Mouse (Mus musculus): ENCODE results near the gene Lhpp. TPM values are rescaled to one million over a fixed set of nuclear protein-coding genes. Genes with fewer than 3 reads are reported as not detected.

The Lhpp gene
- polyA plus RNA-seq, 1 experiment, result 36.1 TPM

GRCm38 (mm10) chr7:132688721-132689120 lies 78.3 kb downstream of the Lhpp start:
- H3K4me1 ChIP-seq (ENCODE audit: control insufficient read depth, insufficient read depth, insufficient read length, low read length), result peaks cover 2% of the 10 kb centered on the region; the same call in 1 of the 2 replicates
- no peaks in the 10 kb centered on the region for H3K27me3 ChIP-seq (ENCODE audit: control insufficient read depth, insufficient read depth, low read length)
- H3K27ac ChIP-seq (ENCODE audit: insufficient read depth, low read depth, low read length), result no peak overlapping the region
- no peak for TF ChIP-seq POLR2A (IDR thresholded peaks at IDR 0.05; ENCODE audit: low read depth, low read length)
- TF ChIP-seq CTCF (IDR thresholded peaks at IDR 0.05; ENCODE audit: extremely low read depth, insufficient read length, insufficient replicate concordance, low read depth, low read length), result no peak
- 61% methylated on average over 5 of the region's 5 CpGs for WGBS
- no peaks in the 10 kb centered on the region for H3K36me3 ChIP-seq (ENCODE audit: control insufficient read depth, insufficient read depth, low read length)
- no peak overlapping the region for H3K4me3 ChIP-seq (ENCODE audit: low read depth, low read length)

DNA sequence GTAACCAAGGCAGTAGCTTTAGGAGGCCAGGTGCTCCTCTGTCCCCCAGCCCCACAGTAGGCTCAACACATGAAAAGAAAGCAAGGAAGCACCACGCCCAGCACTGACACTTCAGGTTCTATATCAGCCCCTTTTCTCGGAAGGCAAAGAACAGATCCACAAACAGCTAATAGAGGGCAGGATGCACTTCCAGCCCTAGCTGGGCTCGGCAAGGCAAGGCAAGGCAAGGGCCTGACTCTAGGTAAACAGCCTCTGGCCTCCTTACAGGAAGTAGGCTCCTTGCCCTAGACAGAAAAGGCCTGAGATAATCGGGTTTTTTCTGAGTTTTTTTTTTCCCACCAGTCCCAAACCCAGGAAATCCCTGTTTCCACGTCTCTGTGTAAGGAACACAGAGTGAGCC lies 79.3 kb downstream of the Lhpp start:
- no peak overlapping the region for H3K4me3 ChIP-seq (ENCODE audit: low read depth, low read length)
- no peak overlapping the region for H3K27ac ChIP-seq (ENCODE audit: insufficient read depth, low read depth, low read length)
- no peak for TF ChIP-seq CTCF (IDR thresholded peaks at IDR 0.05; ENCODE audit: extremely low read depth, insufficient read length, insufficient replicate concordance, low read depth, low read length)
- TF ChIP-seq POLR2A (IDR thresholded peaks at IDR 0.05; ENCODE audit: low read depth, low read length), result no peak
- WGBS, result 63% methylated on average over 5 of the region's 5 CpGs
- peaks cover 2% of the 10 kb centered on the region; the same call in 1 of the 2 replicates for H3K4me1 ChIP-seq (ENCODE audit: control insufficient read depth, insufficient read depth, insufficient read length, low read length)
- H3K36me3 ChIP-seq (ENCODE audit: control insufficient read depth, insufficient read depth, low read length), result no peaks in the 10 kb centered on the region
- no peaks in the 10 kb centered on the region for H3K27me3 ChIP-seq (ENCODE audit: control insufficient read depth, insufficient read depth, low read length)

- H3K4me1 ChIP-seq (ENCODE audit: control insufficient read depth, insufficient read depth, insufficient read length, low read length), result peaks cover 2% of the 10 kb centered on the region; the same call in 1 of the 2 replicates
- TF ChIP-seq CTCF (IDR thresholded peaks at IDR 0.05; ENCODE audit: extremely low read depth, insufficient read length, insufficient replicate concordance, low read depth, low read length), result no peak
- H3K4me3 ChIP-seq (ENCODE audit: low read depth, low read length), result no peak overlapping the region
- no peak overlapping the region for H3K27ac ChIP-seq (ENCODE audit: insufficient read depth, low read depth, low read length)
- no peaks in the 10 kb centered on the region for H3K27me3 ChIP-seq (ENCODE audit: control insufficient read depth, insufficient read depth, low read length)
- no peaks in the 10 kb centered on the region for H3K36me3 ChIP-seq (ENCODE audit: control insufficient read depth, insufficient read depth, low read length)
- 91% methylated on average over 14 of the region's 14 CpGs for WGBS
These were observed 80.5 kb downstream of the Lhpp start for GRCm38 (mm10) chr7:132690716-132691472.

- Histone ChIP-seq H3K4me3 (ENCODE audit: low read depth, low read length) (no peak overlapping the region), H3K27ac (ENCODE audit: insufficient read depth, low read depth, low read length) (no peak overlapping the region), H3K36me3 (ENCODE audit: control insufficient read depth, insufficient read depth, low read length) (no peaks in the 10 kb centered on the region), H3K27me3 (ENCODE audit: control insufficient read depth, insufficient read depth, low read length) (no peaks in the 10 kb centered on the region), H3K4me1 (ENCODE audit: control insufficient read depth, insufficient read depth, insufficient read length, low read length) (peaks cover 2% of the 10 kb centered on the region; the same call in 1 of the 2 replicates)
- WGBS, result 90% methylated on average over 9 of the region's 9 CpGs
- TF ChIP-seq POLR2A (IDR thresholded peaks at IDR 0.05; ENCODE audit: low read depth, low read length) (no peak), CTCF (IDR thresholded peaks at IDR 0.05; ENCODE audit: extremely low read depth, insufficient read length, insufficient replicate concordance, low read depth, low read length) (no peak)
These were observed 82.3 kb downstream of the Lhpp start for GRCm38 (mm10) chr7:132692719-132693118.

DNA sequence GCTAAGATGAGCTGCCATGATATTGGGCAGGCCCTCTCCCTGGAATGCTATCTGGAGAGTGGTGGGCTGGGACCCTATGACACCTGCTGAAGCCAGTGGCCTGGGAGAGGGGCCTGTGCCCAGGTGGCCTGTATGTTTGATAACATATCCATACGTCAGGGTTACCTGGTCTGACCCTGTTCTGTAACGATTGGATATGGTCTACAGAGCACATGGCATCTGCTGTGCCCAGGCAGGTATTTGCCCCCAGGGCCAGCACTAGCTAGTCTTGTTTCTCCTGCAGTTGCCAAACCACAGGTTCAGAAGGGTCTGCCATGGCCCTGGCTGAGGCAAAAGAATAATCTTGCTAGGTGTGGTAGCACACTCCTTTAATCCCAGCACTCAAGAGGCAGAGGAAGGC lies 83.1 kb downstream of the Lhpp start:
- H3K27ac ChIP-seq (ENCODE audit: insufficient read depth, low read depth, low read length), result no peak overlapping the region
- 90% methylated on average over 2 of the region's 2 CpGs for WGBS
- no peak for TF ChIP-seq CTCF (IDR thresholded peaks at IDR 0.05; ENCODE audit: extremely low read depth, insufficient read length, insufficient replicate concordance, low read depth, low read length)
- TF ChIP-seq POLR2A (IDR thresholded peaks at IDR 0.05; ENCODE audit: low read depth, low read length), result no peak
- H3K4me3 ChIP-seq (ENCODE audit: low read depth, low read length), result no peak overlapping the region
- no peaks in the 10 kb centered on the region for H3K4me1 ChIP-seq (ENCODE audit: control insufficient read depth, insufficient read depth, insufficient read length, low read length)
- no peaks in the 10 kb centered on the region for H3K36me3 ChIP-seq (ENCODE audit: control insufficient read depth, insufficient read depth, low read length)
- H3K27me3 ChIP-seq (ENCODE audit: control insufficient read depth, insufficient read depth, low read length), result no peaks in the 10 kb centered on the region

- 94% methylated on average over 8 of the region's 8 CpGs for WGBS
- H3K36me3 ChIP-seq (ENCODE audit: control insufficient read depth, insufficient read depth, low read length), result no peaks in the 10 kb centered on the region
- no peaks in the 10 kb centered on the region for H3K27me3 ChIP-seq (ENCODE audit: control insufficient read depth, insufficient read depth, low read length)
- no peak overlapping the region for H3K4me3 ChIP-seq (ENCODE audit: low read depth, low read length)
- H3K27ac ChIP-seq (ENCODE audit: insufficient read depth, low read depth, low read length), result no peak overlapping the region
- H3K4me1 ChIP-seq (ENCODE audit: control insufficient read depth, insufficient read depth, insufficient read length, low read length), result peaks cover 7% of the 10 kb centered on the region; the same call in 1 of the 2 replicates
- TF ChIP-seq POLR2A (IDR thresholded peaks at IDR 0.05; ENCODE audit: low read depth, low read length) (no peak), CTCF (IDR thresholded peaks at IDR 0.05; ENCODE audit: extremely low read depth, insufficient read length, insufficient replicate concordance, low read depth, low read length) (no peak)
These were observed 86.9 kb downstream of the Lhpp start for GRCm38 (mm10) chr7:132697258-132697796.

GRCm38 (mm10) chr7:132698737-132699136 lies 88.3 kb downstream of the Lhpp start:
- TF ChIP-seq POLR2A (IDR thresholded peaks at IDR 0.05; ENCODE audit: low read depth, low read length) (no peak), CTCF (IDR thresholded peaks at IDR 0.05; ENCODE audit: extremely low read depth, insufficient read length, insufficient replicate concordance, low read depth, low read length) (no peak)
- Histone ChIP-seq H3K4me1 (ENCODE audit: control insufficient read depth, insufficient read depth, insufficient read length, low read length) (peaks cover 10% of the 10 kb centered on the region; the same call in 1 of the 2 replicates), H3K4me3 (ENCODE audit: low read depth, low read length) (no peak overlapping the region), H3K27me3 (ENCODE audit: control insufficient read depth, insufficient read depth, low read length) (no peaks in the 10 kb centered on the region), H3K27ac (ENCODE audit: insufficient read depth, low read depth, low read length) (no peak overlapping the region), H3K36me3 (ENCODE audit: control insufficient read depth, insufficient read depth, low read length) (no peaks in the 10 kb centered on the region)
- 84% methylated on average over 4 of the region's 4 CpGs for WGBS

Data from small intestine, adult 2 months (tissue).